Mouse (Mus musculus): Measurements from ENCODE around the gene Soat2. TPM values are rescaled to one million over a fixed set of nuclear protein-coding genes. Genes with fewer than 3 reads are reported as not detected.

Gene Soat2
- polyA plus RNA-seq, 1 experiment from 2014 or later = 5.4 TPM

DNA sequence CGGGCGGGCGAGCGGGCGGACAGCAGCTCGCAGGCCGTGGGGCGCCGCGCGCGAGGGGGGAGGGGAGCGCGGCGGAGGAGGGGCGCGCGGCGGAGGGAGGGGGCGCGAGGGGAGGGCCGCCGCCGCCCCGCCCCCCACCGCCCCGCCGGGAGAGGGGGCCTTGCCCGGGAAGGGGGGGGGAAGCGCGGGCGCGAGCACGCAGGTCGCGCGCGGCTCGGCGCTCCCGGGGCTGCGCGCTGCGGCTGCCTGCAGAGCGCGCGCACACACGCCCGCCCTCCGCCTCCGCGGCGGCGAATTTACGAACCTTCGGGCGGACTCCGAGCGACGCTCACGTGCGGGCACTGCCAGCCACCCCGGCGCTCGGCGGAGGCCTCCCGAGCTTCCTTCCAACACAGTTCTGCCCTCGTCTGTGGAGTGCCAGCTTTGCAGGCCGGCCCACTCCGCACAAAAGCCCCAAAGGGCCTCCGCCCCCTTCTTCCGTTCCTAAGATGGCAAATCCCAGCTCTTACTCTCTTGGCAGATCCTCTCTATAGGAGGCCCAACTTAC lies 53.6 kb downstream of the Soat2 start:
- peak overlapping the region; percentile 89 for H3K4me3 ChIP-seq (replicated peaks; ENCODE audit: low read length)
- WGBS = under 1% methylated on average over 43 of the region's 72 CpGs
- peak overlapping the region; percentile 99 for H3K9ac ChIP-seq (ENCODE audit: low read length)
- H3K36me3 ChIP-seq (ENCODE audit: control insufficient read depth, insufficient read depth, low read length) = peaks cover 11% of the 10 kb centered on the region
- no peaks in the 10 kb centered on the region for H3K27me3 ChIP-seq (ENCODE audit: control insufficient read depth, insufficient read depth, low read length)
- peaks cover 32% of the 10 kb centered on the region for H3K4me1 ChIP-seq (ENCODE audit: control insufficient read depth, insufficient read depth, low read length)
- no peaks in the 10 kb centered on the region for H3K9me3 ChIP-seq (replicated peaks; ENCODE audit: control insufficient read depth, low read length)
- peak overlapping the region; percentile 100 for H3K27ac ChIP-seq (ENCODE audit: low read length)
- peak overlapping the region; percentile 94 for H3K4me2 ChIP-seq (ENCODE audit: low read depth, low read length)
- ATAC-seq (ENCODE audit: insufficient read depth, low FRiP score) = peak; percentile 48

DNA sequence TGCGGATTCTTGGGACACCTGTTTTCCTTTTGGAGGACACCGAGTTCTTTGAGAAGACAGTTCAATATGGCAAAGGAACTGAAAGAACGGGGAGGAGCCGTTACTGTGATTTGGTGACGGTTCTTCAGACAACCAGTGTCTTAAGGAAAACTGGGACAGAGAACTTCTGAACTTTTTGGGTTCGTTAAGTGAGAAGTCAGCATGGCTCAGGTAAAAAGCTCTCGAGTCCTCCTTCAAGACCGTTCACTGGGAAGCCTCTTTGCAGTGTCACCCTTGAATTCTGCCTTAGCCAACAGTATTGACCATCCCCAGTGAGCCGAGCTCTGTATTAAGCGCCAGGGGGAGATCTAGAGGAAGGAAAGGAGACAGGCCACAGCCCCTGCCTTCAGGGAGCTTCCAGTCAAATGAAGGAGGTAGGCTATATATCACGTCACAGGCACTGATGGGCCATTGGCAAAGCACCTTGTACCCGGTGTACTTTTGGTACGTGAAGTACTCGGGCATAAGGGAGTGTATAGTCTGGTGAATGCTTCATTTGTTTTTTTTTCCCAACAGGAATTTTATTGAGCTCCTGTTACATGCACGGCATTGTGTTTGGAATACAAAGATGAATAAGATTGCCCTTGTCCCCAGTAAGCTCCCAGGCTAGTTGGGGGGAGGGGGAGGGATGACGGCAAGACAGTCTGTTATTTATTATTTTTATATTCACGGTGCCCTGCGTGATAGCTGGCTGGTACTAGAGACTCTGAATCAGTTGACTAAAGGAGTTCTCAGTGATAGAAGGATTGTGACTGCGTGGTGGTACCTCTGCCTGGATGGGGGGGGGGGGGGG lies 54.6 kb downstream of the Soat2 start, which contains the start of gene Csad:
Csad (minus strand) TSS at position 51 of the 832 bp plus-strand sequence.
- Histone ChIP-seq H3K4me3 (replicated peaks; ENCODE audit: low read length) (peak within 1 kb of the TSS; percentile 89), H3K9ac (ENCODE audit: low read length) (peak within 1 kb of the TSS; percentile 99), H3K27ac (ENCODE audit: low read length) (peak within 1 kb of the TSS; percentile 100), H3K4me2 (ENCODE audit: low read depth, low read length) (peak within 1 kb of the TSS; percentile 94), H3K4me1 (ENCODE audit: control insufficient read depth, insufficient read depth, low read length) (peaks cover 32% of the 10 kb centered on the region), H3K36me3 (ENCODE audit: control insufficient read depth, insufficient read depth, low read length) (peaks cover 18% of the 10 kb centered on the region), H3K27me3 (ENCODE audit: control insufficient read depth, insufficient read depth, low read length) (no peaks in the 10 kb centered on the region), H3K9me3 (replicated peaks; ENCODE audit: control insufficient read depth, low read length) (no peaks in the 10 kb centered on the region)
- no peak for ATAC-seq (ENCODE audit: insufficient read depth, low FRiP score)
- WGBS = 42% methylated on average over 19 of the region's 19 CpGs

GRCm38 (mm10) chr15:102205779-102206178 lies 55.5 kb downstream of the Soat2 start:
- peaks cover 21% of the 10 kb centered on the region for H3K36me3 ChIP-seq (ENCODE audit: control insufficient read depth, insufficient read depth, low read length)
- WGBS = 32% methylated on average over 8 of the region's 8 CpGs

GRCm38 (mm10) chr15:102207351-102207750 lies 57.0 kb downstream of the Soat2 start:
- H3K4me1 ChIP-seq (ENCODE audit: control insufficient read depth, insufficient read depth, low read length) = peaks cover 30% of the 10 kb centered on the region
- peaks cover 25% of the 10 kb centered on the region for H3K36me3 ChIP-seq (ENCODE audit: control insufficient read depth, insufficient read depth, low read length)
- ATAC-seq (ENCODE audit: insufficient read depth, low FRiP score) = no peak
- no peak overlapping the region for H3K27ac ChIP-seq (ENCODE audit: low read length)
- no peak overlapping the region for H3K9ac ChIP-seq (ENCODE audit: low read length)
- 74% methylated on average over 3 of the region's 3 CpGs for WGBS
- H3K9me3 ChIP-seq (replicated peaks; ENCODE audit: control insufficient read depth, low read length) = no peaks in the 10 kb centered on the region
- no peak overlapping the region for H3K4me3 ChIP-seq (replicated peaks; ENCODE audit: low read length)
- no peak overlapping the region for H3K4me2 ChIP-seq (ENCODE audit: low read depth, low read length)
- H3K27me3 ChIP-seq (ENCODE audit: control insufficient read depth, insufficient read depth, low read length) = no peaks in the 10 kb centered on the region

More at GRCm38 (mm10) chr15:102205779-102206178, 55.5 kb downstream of the Soat2 start:
- Histone ChIP-seq H3K27ac (ENCODE audit: low read length) (peak overlapping the region; percentile 19; the same call in 1 of the 2 replicates), H3K9ac (ENCODE audit: low read length) (peak overlapping the region; percentile 99), H3K4me3 (replicated peaks; ENCODE audit: low read length) (peak overlapping the region; percentile 89), H3K27me3 (ENCODE audit: control insufficient read depth, insufficient read depth, low read length) (no peaks in the 10 kb centered on the region), H3K4me2 (ENCODE audit: low read depth, low read length) (peak overlapping the region; percentile 94), H3K9me3 (replicated peaks; ENCODE audit: control insufficient read depth, low read length) (no peaks in the 10 kb centered on the region), H3K4me1 (ENCODE audit: control insufficient read depth, insufficient read depth, low read length) (peaks cover 32% of the 10 kb centered on the region)
- no peak for ATAC-seq (ENCODE audit: insufficient read depth, low FRiP score)

- peaks cover 29% of the 10 kb centered on the region for H3K36me3 ChIP-seq (ENCODE audit: control insufficient read depth, insufficient read depth, low read length)
- ATAC-seq (ENCODE audit: insufficient read depth, low FRiP score) = no peak
- no peak overlapping the region for H3K4me3 ChIP-seq (replicated peaks; ENCODE audit: low read length)
- H3K27me3 ChIP-seq (ENCODE audit: control insufficient read depth, insufficient read depth, low read length) = no peaks in the 10 kb centered on the region
- H3K4me2 ChIP-seq (ENCODE audit: low read depth, low read length) = no peak overlapping the region
- peaks cover 24% of the 10 kb centered on the region for H3K4me1 ChIP-seq (ENCODE audit: control insufficient read depth, insufficient read depth, low read length)
- 59% methylated on average over 9 of the region's 9 CpGs for WGBS
- no peak overlapping the region for H3K27ac ChIP-seq (ENCODE audit: low read length)
- no peaks in the 10 kb centered on the region for H3K9me3 ChIP-seq (replicated peaks; ENCODE audit: control insufficient read depth, low read length)
- no peak overlapping the region for H3K9ac ChIP-seq (ENCODE audit: low read length)
Measured at GRCm38 (mm10) chr15:102208092-102208561, 57.8 kb downstream of the Soat2 start.

GRCm38 (mm10) chr15:102209114-102209513 lies 58.8 kb downstream of the Soat2 start:
- no peak overlapping the region for H3K4me3 ChIP-seq (replicated peaks; ENCODE audit: low read length)
- 88% methylated on average over 8 of the region's 8 CpGs for WGBS
- H3K36me3 ChIP-seq (ENCODE audit: control insufficient read depth, insufficient read depth, low read length) = peaks cover 29% of the 10 kb centered on the region
- H3K4me2 ChIP-seq (ENCODE audit: low read depth, low read length) = no peak overlapping the region
- no peak overlapping the region for H3K9ac ChIP-seq (ENCODE audit: low read length)
- H3K27me3 ChIP-seq (ENCODE audit: control insufficient read depth, insufficient read depth, low read length) = no peaks in the 10 kb centered on the region
- no peak overlapping the region for H3K27ac ChIP-seq (ENCODE audit: low read length)
- peaks cover 24% of the 10 kb centered on the region for H3K4me1 ChIP-seq (ENCODE audit: control insufficient read depth, insufficient read depth, low read length)
- H3K9me3 ChIP-seq (replicated peaks; ENCODE audit: control insufficient read depth, low read length) = no peaks in the 10 kb centered on the region
- no peak for ATAC-seq (ENCODE audit: insufficient read depth, low FRiP score)

DNA sequence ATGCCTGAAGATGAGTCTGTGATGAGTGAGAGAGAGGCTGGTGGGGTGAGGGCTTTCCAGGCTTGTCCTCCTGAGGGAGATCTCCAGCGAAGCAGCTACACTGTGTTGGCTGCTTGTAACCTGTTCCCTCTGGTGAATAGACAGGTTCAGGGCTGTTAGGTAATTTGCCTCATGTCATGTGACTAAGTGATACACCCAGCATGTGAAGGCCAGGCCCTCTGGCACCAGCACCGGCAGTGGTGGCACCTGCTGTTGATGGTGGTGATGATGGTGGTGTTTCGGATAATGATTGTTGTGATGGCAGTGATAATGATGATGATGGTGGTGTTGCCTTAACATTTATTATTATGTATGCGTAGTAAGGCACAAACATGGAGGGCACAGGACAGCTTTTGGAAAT lies 60.5 kb downstream of the Soat2 start:
- no peak overlapping the region for H3K27ac ChIP-seq (ENCODE audit: low read length)
- no peaks in the 10 kb centered on the region for H3K27me3 ChIP-seq (ENCODE audit: control insufficient read depth, insufficient read depth, low read length)
- no peak for ATAC-seq (ENCODE audit: insufficient read depth, low FRiP score)
- H3K4me3 ChIP-seq (replicated peaks; ENCODE audit: low read length) = no peak overlapping the region
- H3K4me2 ChIP-seq (ENCODE audit: low read depth, low read length) = no peak overlapping the region
- H3K4me1 ChIP-seq (ENCODE audit: control insufficient read depth, insufficient read depth, low read length) = peaks cover 11% of the 10 kb centered on the region
- no peak overlapping the region for H3K9ac ChIP-seq (ENCODE audit: low read length)
- H3K9me3 ChIP-seq (replicated peaks; ENCODE audit: control insufficient read depth, low read length) = no peaks in the 10 kb centered on the region
- peaks cover 26% of the 10 kb centered on the region for H3K36me3 ChIP-seq (ENCODE audit: control insufficient read depth, insufficient read depth, low read length)
- 92% methylated on average over 4 of the region's 4 CpGs for WGBS

- Histone ChIP-seq H3K27ac (ENCODE audit: low read length) (no peak overlapping the region), H3K4me1 (ENCODE audit: control insufficient read depth, insufficient read depth, low read length) (peaks cover 4% of the 10 kb centered on the region; the same call in 1 of the 2 replicates), H3K9me3 (replicated peaks; ENCODE audit: control insufficient read depth, low read length) (no peaks in the 10 kb centered on the region), H3K4me2 (ENCODE audit: low read depth, low read length) (no peak overlapping the region), H3K9ac (ENCODE audit: low read length) (no peak overlapping the region), H3K36me3 (ENCODE audit: control insufficient read depth, insufficient read depth, low read length) (peaks cover 26% of the 10 kb centered on the region), H3K27me3 (ENCODE audit: control insufficient read depth, insufficient read depth, low read length) (no peaks in the 10 kb centered on the region), H3K4me3 (replicated peaks; ENCODE audit: low read length) (no peak overlapping the region)
- ATAC-seq (ENCODE audit: insufficient read depth, low FRiP score) = no peak
- WGBS = 77% methylated on average over 6 of the region's 6 CpGs
Measured at GRCm38 (mm10) chr15:102211895-102212294, 61.6 kb downstream of the Soat2 start.
